Mouse (Mus musculus) C2C12 (cell line): ENCODE data around the gene Slc35e4.

Experiments used
- CTCF ChIP-seq: IDR thresholded peaks from one replicate; pipeline ENCODE4 v1.5.1; 2011; ENCODE audit not compliant: control insufficient read depth, insufficient read depth, insufficient read length
- MYOG ChIP-seq: IDR thresholded peaks from one replicate; pipeline ENCODE4 v1.6.1; 2011; ENCODE audit not compliant: control insufficient read depth, insufficient read length; ENCODE audit errors: extremely low read depth
- USF1 ChIP-seq: IDR thresholded peaks from one replicate; pipeline ENCODE4 v1.6.1; 2011; ENCODE audit warnings: low read depth, mild to moderate bottlenecking, control low read depth, moderate library complexity

- TF ChIP-seq CTCF (no peak), USF1 (no peak), MYOG (no peak)
Observed at GRCm38 (mm10) chr11:3912100-3912874, 2.2 kb downstream of the Slc35e4 start.
